Mouse (Mus musculus) spleen, adult 2 months (tissue): ENCODE measurements at regions not wholly inside any gene's neighbourhood (a gene's known extent, or its start where the extent isn't known, plus 50 kb on each side); places are given as distances from the start of the nearest gene placed in this dataset.

Experiments used
- DNase-seq, 2 experiments: peaks; one replicate each; pipeline versions ENCODE4 v3.0.0 to v3.0.0-alpha.2; 2012 to 2021; ENCODE audit warnings: low spot score in 2 of 2, low read depth in 1 of 2
- H3K27ac ChIP-seq: fragments of 200-500 bp; 2 replicates; pipeline ENCODE4 v1.5.1; 2012; ENCODE audit warnings: low read length, inconsistent platforms; ENCODE audit not compliant: insufficient read depth
- H3K27me3 ChIP-seq: fragments of 200-500 bp; 2 replicates; pipeline ENCODE4 v1.6.1; 2012; ENCODE audit warnings: mild to moderate bottlenecking, moderate library complexity, low read length, inconsistent platforms; ENCODE audit not compliant: control insufficient read depth, insufficient read depth
- H3K36me3 ChIP-seq: fragments of 200-500 bp; 2 replicates; pipeline ENCODE4 v1.6.1; 2012; ENCODE audit warnings: mild to moderate bottlenecking, low read length, inconsistent platforms; ENCODE audit not compliant: control insufficient read depth, insufficient read depth
- H3K4me1 ChIP-seq: fragments of 200-500 bp; 2 replicates; pipeline ENCODE4 v1.6.1; 2011; ENCODE audit warnings: inconsistent platforms; ENCODE audit not compliant: control insufficient read depth, insufficient read depth, insufficient read length
- H3K4me3 ChIP-seq: fragments of 200-500 bp; 2 replicates; pipeline ENCODE4 v1.5.1; 2011; ENCODE audit warnings: mild to moderate bottlenecking, inconsistent platforms; ENCODE audit not compliant: insufficient read depth, insufficient read length; ENCODE audit errors: extremely low read depth
- CTCF ChIP-seq: fragments of 200-500 bp; IDR thresholded peaks from 2 replicates; pipeline ENCODE4 v1.5.1; 2011; ENCODE audit warnings: mild to moderate bottlenecking, inconsistent platforms; ENCODE audit not compliant: insufficient read depth, insufficient read length, insufficient replicate concordance; ENCODE audit errors: extremely low read depth
- POLR2A ChIP-seq: fragments of 200-500 bp; IDR thresholded peaks from 2 replicates; pipeline ENCODE4 v1.6.1; 2011; ENCODE audit warnings: low read depth, low read length, inconsistent platforms
- WGBS: fragments of 180-500 bp; shearing (Covaris S2); methylation state at CpG from one replicate; pipeline ENCODE4 v1.1.7; 2018; 5-methylcytosine and 5-hydroxymethylcytosine counted together

- H3K27ac ChIP-seq, result no peak overlapping the region
- TF ChIP-seq POLR2A (no peak), CTCF (no peak)
- H3K4me3 ChIP-seq, result no peak overlapping the region
- H3K36me3 ChIP-seq, result no peaks in the 10 kb centered on the region
- 56% methylated on average over 5 of the region's 5 CpGs for WGBS
- H3K4me1 ChIP-seq, result no peaks in the 10 kb centered on the region
- DNase-seq, result no peak
- H3K27me3 ChIP-seq, result no peaks in the 10 kb centered on the region
These were observed 68.0 kb upstream of the Gm34302 start for GRCm38 (mm10) chr3:63551661-63552060.

- no peaks in the 10 kb centered on the region for H3K27me3 ChIP-seq
- H3K4me1 ChIP-seq, result no peaks in the 10 kb centered on the region
- WGBS, result 74% methylated on average over 4 of the region's 4 CpGs
- H3K36me3 ChIP-seq, result no peaks in the 10 kb centered on the region
- H3K27ac ChIP-seq, result no peak overlapping the region
- H3K4me3 ChIP-seq, result no peak overlapping the region
- DNase-seq, result no peak
- TF ChIP-seq CTCF (no peak), POLR2A (no peak)
These were observed 59.1 kb upstream of the Gm34302 start for GRCm38 (mm10) chr3:63542638-63543408.

GRCm38 (mm10) chr3:63538881-63539280 is 55.2 kb upstream of the Gm34302 start:
- no peak overlapping the region for H3K4me3 ChIP-seq
- H3K4me1 ChIP-seq, result no peaks in the 10 kb centered on the region
- no peak for DNase-seq
- H3K27me3 ChIP-seq, result no peaks in the 10 kb centered on the region
- no peak for TF ChIP-seq CTCF
- TF ChIP-seq POLR2A, result no peak
- no peaks in the 10 kb centered on the region for H3K36me3 ChIP-seq
- no peak overlapping the region for H3K27ac ChIP-seq
- WGBS, result 72% methylated on average over 2 of the region's 2 CpGs

GRCm38 (mm10) chr3:63534141-63534540 is 50.5 kb upstream of the Gm34302 start:
- Histone ChIP-seq H3K4me3 (no peak overlapping the region), H3K27ac (no peak overlapping the region), H3K36me3 (no peaks in the 10 kb centered on the region), H3K27me3 (no peaks in the 10 kb centered on the region), H3K4me1 (no peaks in the 10 kb centered on the region)
- 65% methylated on average over 2 of the region's 2 CpGs for WGBS
- no peak for DNase-seq
- TF ChIP-seq CTCF (no peak), POLR2A (no peak)
